Mouse (Mus musculus): ENCODE data around the gene 5730596B20Rik.

GRCm38 (mm10) chr6:52156551-52157200, 20.6 kb upstream of the 5730596B20Rik start:
- TF ChIP-seq MYOD1 (IDR thresholded peaks at IDR 0.05; ENCODE audit: control insufficient read depth, insufficient read length, low read depth) (no peak), CEBPB (IDR thresholded peaks at IDR 0.05; ENCODE audit: low read depth) (no peak)
